Mouse (Mus musculus): Measurements from ENCODE around the gene Tm9sf4. TPM values are rescaled to one million over a fixed set of nuclear protein-coding genes. Genes with fewer than 3 reads are reported as not detected.

Gene Tm9sf4
- polyA plus RNA-seq, 1 experiment from 2014 or later = 68.1 TPM

DNA sequence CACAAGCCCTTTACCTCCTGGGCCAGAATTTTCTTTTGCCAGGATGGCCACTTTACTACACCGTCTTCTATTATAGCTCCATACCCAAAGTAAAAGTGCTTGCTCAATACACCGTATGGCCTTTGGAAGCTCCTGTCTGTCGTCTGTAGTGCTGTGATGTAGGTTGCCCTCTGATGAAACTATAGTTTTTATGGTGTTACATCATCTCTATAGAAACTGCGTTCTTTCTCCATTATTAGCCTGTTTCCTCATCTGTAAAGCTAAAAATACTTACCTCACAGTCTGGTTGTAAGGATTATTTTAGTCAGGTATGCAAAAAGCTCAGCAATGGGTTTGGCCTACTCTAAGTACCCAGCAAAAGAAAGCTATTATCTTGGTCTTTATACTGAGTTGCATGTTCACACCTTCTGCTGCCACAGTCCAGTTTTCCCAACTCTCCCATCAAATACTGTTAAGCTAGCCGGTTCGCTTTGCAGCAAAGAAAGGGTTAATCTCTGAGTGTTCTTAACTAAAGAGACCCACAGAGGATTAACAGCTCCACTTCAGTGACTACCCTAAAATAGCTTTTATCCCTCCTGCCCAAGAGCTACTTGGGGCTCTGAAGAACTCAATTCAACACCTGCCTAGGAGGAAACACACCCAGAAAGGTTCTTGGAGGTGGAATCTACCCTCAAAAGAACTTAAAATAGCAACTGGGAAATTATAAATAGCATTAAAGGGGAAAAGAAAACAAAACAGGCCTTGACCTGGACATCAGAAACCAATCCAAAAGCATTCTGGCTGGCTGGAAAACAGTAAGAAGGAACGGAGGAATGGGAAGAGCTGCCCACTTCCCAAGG, 78.1 kb downstream of the Tm9sf4 start:
- Histone ChIP-seq H3K27me3 (ENCODE audit: insufficient read depth, low read length) (no peaks in the 10 kb centered on the region), H3K36me3 (ENCODE audit: insufficient read depth, low read length) (peaks cover 4% of the 10 kb centered on the region; the same call in 1 of the 2 replicates), H3K9me3 (replicated peaks; ENCODE audit: low read length) (no peaks in the 10 kb centered on the region), H3K4me3 (replicated peaks; ENCODE audit: low read depth, low read length) (peak overlapping the region; percentile 99), H3K9ac (ENCODE audit: low read depth, low read length) (peak overlapping the region; percentile 99; the same call in 1 of the 2 replicates), H3K4me1 (replicated peaks; ENCODE audit: insufficient read depth, low read length) (peaks cover 15% of the 10 kb centered on the region; the same call in 1 of the 2 replicates), H3K27ac (peak overlapping the region; percentile 95), H3K4me2 (ENCODE audit: low read length) (peak overlapping the region; percentile 90)
- DNase-seq (ENCODE audit: low spot score) (no peak), ATAC-seq (replicated peaks; ENCODE audit: low FRiP score, low read depth) (no peak)
- no peak for TF ChIP-seq CTCF (IDR thresholded peaks at IDR 0.05; ENCODE audit: low read depth)
- 59% methylated on average over 7 of the region's 7 CpGs for WGBS

DNA sequence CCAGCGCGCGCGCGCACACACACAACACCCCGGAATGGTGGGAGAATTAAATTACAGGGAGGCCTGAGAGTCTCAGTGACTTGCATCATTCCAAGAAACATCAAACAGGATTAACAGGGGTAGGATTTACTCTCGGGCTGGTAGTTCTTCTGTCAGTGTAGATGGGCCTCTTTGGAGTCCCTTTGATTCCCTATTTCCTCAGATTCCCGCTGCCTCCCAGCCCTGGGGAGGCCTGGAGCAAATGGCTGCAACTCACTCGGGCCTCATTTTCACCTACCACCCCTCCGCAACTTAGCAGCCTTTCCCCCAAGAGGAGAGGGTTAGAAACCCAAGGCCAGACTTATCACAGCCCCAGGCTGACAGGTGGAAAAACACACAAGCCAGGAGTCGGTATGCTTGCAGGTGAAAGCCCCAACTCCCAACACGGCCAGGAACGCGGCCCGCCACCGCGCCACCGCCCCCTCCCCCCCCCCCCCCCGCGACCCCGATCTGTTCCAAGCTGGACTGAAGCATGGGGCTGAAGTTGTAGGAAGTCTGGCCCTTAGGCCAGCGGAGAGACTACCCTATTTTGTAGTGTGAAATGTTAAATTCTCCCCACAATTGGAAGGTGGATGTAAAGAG, 78.9 kb downstream of the Tm9sf4 start:
- no peaks in the 10 kb centered on the region for H3K27me3 ChIP-seq (ENCODE audit: insufficient read depth, low read length)
- peak overlapping the region; percentile 90 for H3K4me2 ChIP-seq (ENCODE audit: low read length)
- no peak for TF ChIP-seq CTCF (IDR thresholded peaks at IDR 0.05; ENCODE audit: low read depth)
- peak overlapping the region; percentile 99 for H3K9ac ChIP-seq (ENCODE audit: low read depth, low read length)
- peak overlapping the region; percentile 95 for H3K27ac ChIP-seq
- no peak for ATAC-seq (replicated peaks; ENCODE audit: low FRiP score, low read depth)
- no peaks in the 10 kb centered on the region for H3K9me3 ChIP-seq (replicated peaks; ENCODE audit: low read length)
- WGBS = 4% methylated on average over 20 of the region's 22 CpGs
- peaks cover 4% of the 10 kb centered on the region; the same call in 1 of the 2 replicates for H3K36me3 ChIP-seq (ENCODE audit: insufficient read depth, low read length)
- H3K4me3 ChIP-seq (replicated peaks; ENCODE audit: low read depth, low read length) = peak overlapping the region; percentile 99
- peak; percentile 68 for DNase-seq (ENCODE audit: low spot score)
- H3K4me1 ChIP-seq (replicated peaks; ENCODE audit: insufficient read depth, low read length) = peaks cover 15% of the 10 kb centered on the region; the same call in 1 of the 2 replicates

DNA sequence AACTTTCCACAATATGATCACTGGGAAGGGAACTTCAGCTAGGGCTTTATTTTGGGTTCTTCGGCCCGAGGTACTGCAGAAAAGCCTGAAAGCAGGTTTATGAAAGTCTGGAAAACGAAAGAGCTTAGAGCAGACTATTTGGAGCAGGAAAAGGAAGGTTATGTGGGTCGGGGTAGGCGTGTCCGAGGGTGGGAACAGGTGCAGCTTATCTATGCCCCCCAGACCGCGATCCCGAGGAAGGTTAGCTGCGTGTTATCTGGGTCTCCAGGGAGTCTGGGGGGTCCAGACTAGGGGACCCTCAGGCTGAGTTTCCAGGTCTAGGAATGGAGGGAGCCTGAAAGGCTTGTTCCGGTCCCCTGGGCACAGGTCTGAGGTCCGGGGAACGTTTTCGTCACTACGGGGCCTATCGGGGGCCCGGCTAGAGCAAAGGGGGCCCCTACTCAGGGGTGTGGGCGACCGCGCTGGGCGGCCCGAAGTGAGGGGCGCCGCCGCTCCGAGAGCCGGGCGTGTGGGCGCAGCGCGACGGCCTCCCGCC, 79.7 kb downstream of the Tm9sf4 start:
- H3K4me3 ChIP-seq (replicated peaks; ENCODE audit: low read depth, low read length) = peak overlapping the region; percentile 99
- H3K27me3 ChIP-seq (ENCODE audit: insufficient read depth, low read length) = no peaks in the 10 kb centered on the region
- peak overlapping the region; percentile 99 for H3K9ac ChIP-seq (ENCODE audit: low read depth, low read length)
- H3K27ac ChIP-seq = peak overlapping the region; percentile 95
- peak overlapping the region; percentile 90 for H3K4me2 ChIP-seq (ENCODE audit: low read length)
- peak; percentile 45 for DNase-seq (ENCODE audit: low spot score)
- WGBS = under 1% methylated on average over 30 of the region's 33 CpGs
- no peak for TF ChIP-seq CTCF (IDR thresholded peaks at IDR 0.05; ENCODE audit: low read depth)
- peak; percentile 53; the same call in 1 of the 2 replicates for ATAC-seq (replicated peaks; ENCODE audit: low FRiP score, low read depth)
- H3K4me1 ChIP-seq (replicated peaks; ENCODE audit: insufficient read depth, low read length) = peaks cover 15% of the 10 kb centered on the region; the same call in 1 of the 2 replicates
- H3K9me3 ChIP-seq (replicated peaks; ENCODE audit: low read length) = no peaks in the 10 kb centered on the region
- no peaks in the 10 kb centered on the region for H3K36me3 ChIP-seq (ENCODE audit: insufficient read depth, low read length)

DNA sequence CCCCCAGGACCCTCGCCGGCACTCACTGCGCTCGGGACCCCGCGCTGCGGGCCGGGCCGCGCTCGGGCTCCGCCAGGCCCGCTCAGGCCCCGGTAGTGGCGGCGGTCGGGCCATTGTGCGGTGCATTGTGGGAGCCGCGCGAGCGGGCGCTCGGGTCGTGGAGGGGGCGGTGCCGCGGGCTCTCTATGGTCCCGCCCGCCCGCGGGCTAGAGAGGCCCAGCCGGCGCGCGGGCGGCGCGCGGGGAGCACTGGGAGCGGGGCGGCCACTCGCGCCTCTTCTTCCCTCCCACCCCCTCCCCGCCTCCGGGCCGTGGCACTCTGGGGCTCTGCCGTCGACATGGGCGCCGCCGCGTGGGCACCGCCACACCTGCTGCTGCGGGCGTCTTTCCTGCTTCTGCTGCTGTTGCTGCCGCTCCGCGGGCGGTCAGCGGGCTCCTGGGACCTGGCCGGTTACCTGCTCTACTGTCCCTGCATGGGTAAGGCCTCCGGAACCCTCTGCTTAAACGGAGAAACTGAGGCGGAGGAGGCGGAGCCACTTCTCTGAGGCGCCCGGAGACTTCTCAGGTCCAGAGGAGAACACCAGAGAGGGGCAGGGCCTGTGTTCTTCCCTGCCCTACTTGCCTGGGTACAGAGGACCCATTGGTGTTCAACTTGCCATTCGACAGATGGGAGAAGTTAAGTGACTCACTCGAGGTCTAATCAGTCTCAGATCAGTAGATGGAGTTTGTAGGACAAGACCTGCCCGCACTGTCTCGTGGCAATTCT, 80.3 kb downstream of the Tm9sf4 start, which contains the start of the genes Plagl2 and Pofut1:
Gene Plagl2, minus strand, starts transcription at position 177 of the 765 bp plus-strand sequence.
Gene Pofut1, plus strand, starts transcription at position 284 of the 765 bp plus-strand sequence.
- peak; percentile 97 for ATAC-seq (replicated peaks; ENCODE audit: low FRiP score, low read depth)
- Histone ChIP-seq H3K9ac (ENCODE audit: low read depth, low read length) (peak within 1 kb of the TSS; percentile 99), H3K9me3 (replicated peaks; ENCODE audit: low read length) (no peaks in the 10 kb centered on the region), H3K27me3 (ENCODE audit: insufficient read depth, low read length) (no peaks in the 10 kb centered on the region), H3K27ac (peak within 1 kb of the TSS; percentile 95), H3K4me3 (replicated peaks; ENCODE audit: low read depth, low read length) (peak within 1 kb of the TSS; percentile 99), H3K4me1 (replicated peaks; ENCODE audit: insufficient read depth, low read length) (peaks cover 15% of the 10 kb centered on the region; the same call in 1 of the 2 replicates), H3K4me2 (ENCODE audit: low read length) (peak within 1 kb of the TSS; percentile 90), H3K36me3 (ENCODE audit: insufficient read depth, low read length) (no peaks in the 10 kb centered on the region)
- peak; percentile 93 for DNase-seq (ENCODE audit: low spot score)
- peak; percentile 45 for TF ChIP-seq CTCF (IDR thresholded peaks at IDR 0.05; ENCODE audit: low read depth)
- WGBS = under 1% methylated on average over 49 of the region's 72 CpGs

DNA sequence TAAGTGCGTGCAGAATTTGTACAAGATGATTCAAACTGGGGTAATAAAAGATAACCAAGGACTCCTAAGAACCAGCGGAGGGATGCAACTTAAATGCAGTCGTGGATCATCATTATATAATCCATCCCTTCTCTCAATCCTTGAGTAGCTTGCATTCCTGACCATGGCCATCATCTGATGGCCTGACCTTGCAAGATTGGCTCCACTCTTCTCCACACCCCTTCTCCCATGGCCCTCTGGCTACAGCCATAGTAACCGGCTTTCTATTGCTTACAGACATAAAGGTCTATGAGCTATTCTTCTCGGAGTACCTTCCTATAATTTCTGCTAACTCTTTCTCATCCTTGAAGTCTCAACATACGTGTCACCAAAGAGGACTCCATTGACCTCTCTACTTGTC, 81.1 kb downstream of the Tm9sf4 start:
- DNase-seq (ENCODE audit: low spot score) (no peak), ATAC-seq (replicated peaks; ENCODE audit: low FRiP score, low read depth) (no peak)
- 55% methylated on average over 6 of the region's 6 CpGs for WGBS
- Histone ChIP-seq H3K9me3 (replicated peaks; ENCODE audit: low read length) (no peaks in the 10 kb centered on the region), H3K27me3 (ENCODE audit: insufficient read depth, low read length) (no peaks in the 10 kb centered on the region), H3K4me2 (ENCODE audit: low read length) (peak overlapping the region; percentile 90), H3K9ac (ENCODE audit: low read depth, low read length) (peak overlapping the region; percentile 99), H3K27ac (0 out of 2 replicates have a peak overlapping the region, but pooled peaks have one; percentile 95), H3K4me1 (replicated peaks; ENCODE audit: insufficient read depth, low read length) (peaks cover 15% of the 10 kb centered on the region; the same call in 1 of the 2 replicates), H3K36me3 (ENCODE audit: insufficient read depth, low read length) (no peaks in the 10 kb centered on the region), H3K4me3 (replicated peaks; ENCODE audit: low read depth, low read length) (peak overlapping the region; percentile 99)
- no peak for TF ChIP-seq CTCF (IDR thresholded peaks at IDR 0.05; ENCODE audit: low read depth)

Data from kidney, postnatal 0 days (tissue).